Mouse (Mus musculus) ES-E14 (cell line): ENCODE measurements around the gene 1700001O22Rik. TPM values are rescaled to one million over a fixed set of nuclear protein-coding genes. Genes with fewer than 3 reads are reported as not detected.

Source experiments
- DNase-seq: peaks from one replicate; pipeline ENCODE4 v3.0.0-alpha.2; 2013; ENCODE audit warnings: low read depth, low spot score
- H3K27ac ChIP-seq: 2 replicates; pipeline ENCODE4 v1.5.1; 2012; ENCODE audit warnings: low read depth, mild to moderate bottlenecking, low read length, moderate library complexity, mixed read lengths; ENCODE audit not compliant: poor library complexity, insufficient read depth, severe bottlenecking
- H3K36me3 ChIP-seq: 2 replicates; pipeline ENCODE4 v1.6.1; 2012; ENCODE audit warnings: mild to moderate bottlenecking, low read length, moderate library complexity, mixed read lengths; ENCODE audit not compliant: control insufficient read depth, poor library complexity, insufficient read depth, severe bottlenecking
- H3K4me1 ChIP-seq, 2 experiments: fragments of 150-350 bp in 1 of 2; sonication (generic) in 1 of 2; 2 replicates each; pipeline ENCODE4 v1.6.1; 2012; ENCODE audit warnings: low read length in 2 of 2, mild to moderate bottlenecking in 1 of 2, mixed read lengths in 1 of 2; ENCODE audit not compliant: control insufficient read depth in 2 of 2, insufficient read depth in 2 of 2, poor library complexity in 1 of 2
- H3K4me3 ChIP-seq, 2 experiments: fragments of 150-350 bp in 1 of 2; sonication (generic) in 1 of 2; 2 replicates each; pipeline ENCODE4 v1.5.1; 2012; ENCODE audit warnings: low read length in 2 of 2, low read depth in 1 of 2, mild to moderate bottlenecking in 1 of 2, mixed read lengths in 1 of 2; ENCODE audit not compliant: insufficient read depth in 1 of 2, poor library complexity in 1 of 2, severe bottlenecking in 1 of 2
- H3K9ac ChIP-seq: 2 replicates; pipeline ENCODE4 v1.6.1; 2012; ENCODE audit warnings: low read depth, mild to moderate bottlenecking, low read length, mixed read lengths; ENCODE audit not compliant: poor library complexity, insufficient read depth, severe bottlenecking
- H3K9me3 ChIP-seq: fragments of 150-350 bp; sonication (generic); 2 replicates; pipeline ENCODE4 v1.6.1; 2012; ENCODE audit warnings: low read depth, mild to moderate bottlenecking, low read length; ENCODE audit not compliant: control insufficient read depth, insufficient read depth
- CHD2 ChIP-seq: IDR thresholded peaks from 2 replicates; pipeline ENCODE4 v1.6.1; 2014; ENCODE audit warnings: mild to moderate bottlenecking, low read depth, low read length, inconsistent platforms
- HCFC1 ChIP-seq: IDR thresholded peaks from 2 replicates; pipeline ENCODE4 v1.6.1; 2012; ENCODE audit warnings: low read length, inconsistent platforms, borderline replicate concordance; ENCODE audit not compliant: insufficient read depth
- MAFK ChIP-seq: IDR thresholded peaks from 2 replicates; pipeline ENCODE4 v1.6.1; 2014; ENCODE audit warnings: mild to moderate bottlenecking, low read depth, low read length, inconsistent platforms; ENCODE audit not compliant: insufficient read depth
- ZC3H11A ChIP-seq: IDR thresholded peaks from 2 replicates; pipeline ENCODE4 v1.6.1; 2012; ENCODE audit warnings: low read depth, mild to moderate bottlenecking, inconsistent platforms, low read length, borderline replicate concordance
- ZNF384 ChIP-seq: IDR thresholded peaks from 2 replicates; pipeline ENCODE4 v1.6.1; 2012; ENCODE audit warnings: low read depth, low read length, inconsistent platforms
- in situ Hi-C, 2 experiments: fragments of 600-800 bp; cut with MboI; formaldehyde crosslinking; loops; one replicate each; pipeline ENCODE4 v1.15.1; 2025; ENCODE audit warnings: low sequenced_read_pairs in 2 of 2, inconsistent platforms in 1 of 2; ENCODE audit not compliant: unreplicated experiment in 2 of 2
- total RNA-seq: library from RNA; depleted of rRNA; stranded (reverse); fragments of 300-350 nt; gene quantifications from 2 replicates; pipeline ENCODE4 v1.2.3, GENCODE M21; 2012

1700001O22Rik gene
- total RNA-seq, 1 experiment = 1.9 TPM

- H3K27ac ChIP-seq = 0 out of 2 replicates have a peak overlapping the region, but pooled peaks have one; percentile 6
- peaks cover 0 to 13% of the 10 kb centered on the region in 2 experiments; a peak in 2 of 4 replicates for H3K4me1 ChIP-seq
- peaks cover 34% of the 10 kb centered on the region for H3K36me3 ChIP-seq
- H3K9me3 ChIP-seq = no peaks in the 10 kb centered on the region
- H3K4me3 ChIP-seq = peak overlapping the region; percentile 83 to 97
- in situ Hi-C loops = no loop called here
- DNase-seq = peak; percentile 91
- H3K9ac ChIP-seq = peak overlapping the region; percentile 87
- TF ChIP-seq HCFC1 (peak; percentile 80), ZC3H11A (0 out of 2 replicates have a peak, but pooled peaks have one; percentile 8), MAFK (no peak), ZNF384 (no peak)
These were observed 24.5 kb upstream of the 1700001O22Rik start for GRCm38 (mm10) chr2:30827749-30828475.

GRCm38 (mm10) chr2:30826825-30827748 is 23.6 kb upstream of the 1700001O22Rik start:
- no peak for TF ChIP-seq ZC3H11A
- TF ChIP-seq HCFC1 = peak; percentile 44; the same call in 1 of the 2 replicates
- 0 out of 2 replicates have a peak, but pooled peaks have one; percentile 2 for TF ChIP-seq MAFK
- in situ Hi-C loops = no loop called here
- peak overlapping the region; percentile 83 to 97 for H3K4me3 ChIP-seq
- 0 out of 2 replicates have a peak overlapping the region, but pooled peaks have one; percentile 6 for H3K27ac ChIP-seq
- H3K9me3 ChIP-seq = no peaks in the 10 kb centered on the region
- H3K36me3 ChIP-seq = peaks cover 41% of the 10 kb centered on the region
- H3K9ac ChIP-seq = peak overlapping the region; percentile 87
- peaks cover 0 to 17% of the 10 kb centered on the region in 2 experiments; a peak in 2 of 4 replicates for H3K4me1 ChIP-seq
- peak; percentile 33 for DNase-seq

GRCm38 (mm10) chr2:30823385-30824153 is 20.1 kb upstream of the 1700001O22Rik start:
- H3K36me3 ChIP-seq = peaks cover 60% of the 10 kb centered on the region
- DNase-seq = no peak
- no peak for TF ChIP-seq HCFC1
- TF ChIP-seq ZNF384 = no peak
- TF ChIP-seq CHD2 = no peak
- H3K27ac ChIP-seq = no peak overlapping the region
- H3K4me3 ChIP-seq = no peak overlapping the region
- no peaks in the 10 kb centered on the region for H3K9me3 ChIP-seq
- peaks cover 0 to 26% of the 10 kb centered on the region in 2 experiments; a peak in 2 of 4 replicates for H3K4me1 ChIP-seq
- no peak overlapping the region for H3K9ac ChIP-seq
- in situ Hi-C loops = no loop called here

GRCm38 (mm10) chr2:30822460-30822859 is 19.0 kb upstream of the 1700001O22Rik start:
- peaks cover 60% of the 10 kb centered on the region for H3K36me3 ChIP-seq

More at GRCm38 (mm10) chr2:30822460-30822859, 19.0 kb upstream of the 1700001O22Rik start:
- peaks cover 0 to 32% of the 10 kb centered on the region in 2 experiments; a peak in 2 of 4 replicates for H3K4me1 ChIP-seq
- H3K9me3 ChIP-seq = no peaks in the 10 kb centered on the region
- peak overlapping the region in 1 of 2 experiments; percentile 30; a peak in 1 of 4 replicates for H3K4me3 ChIP-seq
- H3K9ac ChIP-seq = no peak overlapping the region
- DNase-seq = no peak
- no peak overlapping the region for H3K27ac ChIP-seq
- TF ChIP-seq ZNF384 (no peak), ZC3H11A (no peak), MAFK (no peak), CHD2 (no peak), HCFC1 (no peak)
- in situ Hi-C loops = no loop called here
